Mouse (Mus musculus) heart, postnatal 0 days (tissue): ENCODE data around the gene Cnfn.
"Not testable (repeated sequence)": the region's sequence is repeated elsewhere in the genome, so short reads cannot be mapped to it uniquely, and the experiment has no call there.

Experiments
- CTCF ChIP-seq: IDR thresholded peaks from 2 replicates; pipeline ENCODE4 v1.5.1; 2016; ENCODE audit warnings: antibody characterized with exemption, control low read depth, low read depth
- EP300 ChIP-seq: IDR thresholded peaks from 2 replicates; pipeline ENCODE4 v1.6.1; 2016; ENCODE audit warnings: antibody characterized with exemption, low read depth

- TF ChIP-seq CTCF, EP300: not testable (repeated sequence)
Measured at GRCm38 (mm10) chr7:25325431-25325830, 44.1 kb downstream of the Cnfn start.
